Mouse (Mus musculus) erythroid progenitor cell, adult 5-6 weeks (primary cell): ENCODE data around the gene Rab3d. TPM values are rescaled to one million over a fixed set of nuclear protein-coding genes. Genes with fewer than 3 reads are reported as not detected.

ENCODE experiments used
- ATAC-seq: replicated peaks from 2 replicates; pipeline ENCODE4 v1.8.0; 2016; ENCODE audit warnings: moderate number of reproducible peaks, mild to moderate bottlenecking, moderate TSS enrichment, inconsistent platforms; ENCODE audit not compliant: poor library complexity, low FRiP score, severe bottlenecking
- total RNA-seq, 2 experiments: library from RNA; stranded (forward) in 1 of 2; stranded (reverse) in 1 of 2; fragments of 150-400 nt in 1 of 2; fragments of 186-747, 209-891 nt in 1 of 2; gene quantifications; 2 replicates each; pipeline versions ENCODE4 v1.2.3 to v1.2.4; 2015 to 2017; ENCODE audit warnings: low replicate concordance in 2 of 2

The Rab3d gene
- total RNA-seq, 2 experiments from 2014 or later = 3.8 to 11.6 TPM

- ATAC-seq = no peak
Observed at GRCm38 (mm10) chr9:21943046-21943445, 25.1 kb upstream of the Rab3d start.

GRCm38 (mm10) chr9:21938234-21938855 is 20.4 kb upstream of the Rab3d start:
- no peak for ATAC-seq

DNA sequence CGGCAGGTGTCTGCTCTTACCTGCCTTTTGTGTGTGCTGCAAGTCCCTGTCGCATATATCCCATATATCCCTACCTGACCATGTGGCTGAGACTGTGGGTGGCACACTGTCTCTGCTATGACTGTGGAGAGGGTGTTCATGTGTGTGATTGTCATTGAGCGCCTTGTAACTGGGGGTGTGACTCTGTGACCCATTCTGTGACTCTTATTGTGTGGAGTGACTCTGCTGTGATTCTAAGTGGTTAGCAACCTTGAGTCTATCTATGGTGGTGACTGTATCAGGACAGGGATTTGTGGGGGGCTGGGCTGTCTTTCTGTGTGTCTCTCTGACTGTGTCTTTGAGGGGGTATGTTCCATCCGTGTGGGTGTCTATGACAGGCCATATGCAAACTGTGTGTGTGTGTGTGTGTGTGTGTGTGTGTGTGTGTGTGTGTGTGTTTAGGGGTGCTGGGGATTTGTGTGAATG is 19.8 kb upstream of the Rab3d start:
- ATAC-seq = no peak

GRCm38 (mm10) chr9:21936692-21937570 is 18.9 kb upstream of the Rab3d start, which contains the start of gene Plppr2:
Gene Plppr2 (plus strand): TSS chr9:21937033.
- ATAC-seq = peak; percentile 66; the same call in 1 of the 2 replicates

DNA sequence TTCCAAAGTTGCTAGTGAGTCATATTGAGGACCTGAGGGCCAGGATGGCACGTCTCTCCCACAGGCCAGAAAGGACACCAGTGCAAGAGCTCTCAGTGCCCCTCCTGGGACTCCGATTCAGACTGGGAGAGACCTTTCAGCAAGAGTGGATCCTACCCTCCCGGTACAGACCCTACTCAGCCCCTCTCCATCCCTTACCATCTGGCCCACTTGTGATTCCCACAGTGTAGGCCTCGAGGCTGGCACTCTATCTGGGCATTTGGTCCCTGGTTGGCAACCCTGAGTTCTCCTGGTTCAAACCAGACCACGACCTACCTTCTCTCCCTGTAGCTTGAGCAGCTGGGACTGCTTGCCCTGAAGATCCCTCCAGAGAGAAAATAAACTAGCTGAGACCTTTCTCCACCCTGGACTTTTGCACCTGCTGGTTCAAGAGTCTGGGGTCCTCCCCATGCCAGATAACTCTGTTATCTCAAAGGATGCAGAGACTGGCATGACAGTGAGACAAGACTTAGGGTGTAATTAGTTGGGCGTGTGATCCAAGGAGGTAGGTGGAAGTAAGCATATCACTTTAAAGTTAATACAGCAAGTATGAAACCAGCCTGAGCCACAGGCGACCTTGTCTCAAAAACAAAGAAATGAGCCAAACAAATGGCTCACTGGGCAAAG is 17.6 kb upstream of the Rab3d start:
- ATAC-seq = no peak

GRCm38 (mm10) chr9:21934021-21934420 is 16.0 kb upstream of the Rab3d start:
- no peak for ATAC-seq

DNA sequence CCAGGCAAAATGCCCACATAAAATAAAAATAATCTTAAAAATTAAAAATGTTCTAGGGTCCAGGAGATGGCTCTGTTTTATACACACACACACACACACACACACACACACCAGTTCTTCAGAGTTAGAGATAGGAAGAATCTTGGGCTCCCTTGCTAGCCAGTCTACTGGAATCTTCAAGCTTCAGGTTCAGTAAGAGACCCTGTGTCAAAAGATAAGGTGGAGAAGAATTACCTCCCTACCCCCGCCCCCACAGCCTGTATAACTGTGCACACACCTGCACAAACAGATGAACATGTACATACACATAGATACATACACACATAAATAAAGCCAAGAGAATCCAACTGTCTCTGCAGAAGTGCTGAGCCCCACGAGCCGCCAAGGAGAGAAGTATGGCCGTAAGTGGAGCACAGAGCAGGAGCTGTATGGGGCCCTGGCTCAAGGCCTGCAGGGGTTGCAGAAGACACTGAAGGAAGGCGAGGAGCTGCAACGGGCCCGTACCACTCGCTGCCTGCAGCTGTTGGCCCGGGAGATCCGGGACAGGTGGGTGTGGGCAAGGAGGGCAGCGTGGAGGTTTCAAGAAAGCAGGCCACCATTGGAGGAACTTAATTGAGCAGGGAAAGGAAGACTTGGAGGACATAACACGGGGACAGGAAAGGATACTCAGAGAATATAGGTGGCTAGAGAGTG is 14.6 kb upstream of the Rab3d start:
- no peak for ATAC-seq

- no peak for ATAC-seq
Observed at GRCm38 (mm10) chr9:21932006-21932405, 14.0 kb upstream of the Rab3d start.

- no peak for ATAC-seq
Observed at GRCm38 (mm10) chr9:21929208-21929607, 11.2 kb upstream of the Rab3d start.

DNA sequence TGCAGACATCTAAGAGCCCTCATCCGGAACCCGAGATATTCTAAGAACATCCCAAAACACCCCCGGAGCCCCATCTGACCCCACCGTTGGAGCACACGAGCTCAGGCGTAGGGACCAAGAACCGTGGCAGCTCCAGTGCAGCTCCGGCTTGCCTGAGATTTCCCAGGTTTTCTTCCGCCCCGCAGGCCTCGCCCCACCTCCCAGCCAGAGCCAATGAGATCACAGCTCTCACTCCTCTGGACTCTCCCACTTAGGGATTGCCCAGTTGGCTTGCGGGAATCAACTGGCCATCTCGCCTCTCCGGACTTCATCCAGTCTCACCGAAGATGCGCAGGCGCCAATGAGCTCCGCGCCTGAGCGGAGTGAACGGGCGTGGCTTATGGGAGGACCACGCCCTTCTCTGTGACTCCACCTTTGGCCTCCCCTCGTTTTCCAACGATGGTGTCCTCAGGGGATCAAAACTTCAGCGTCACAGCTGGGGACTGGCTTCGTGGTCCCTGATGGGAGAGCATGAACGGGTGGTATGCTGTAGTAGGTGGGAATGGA is 9.3 kb upstream of the Rab3d start, which contains the start of the genes Ccdc159 and Tmem205:
Ccdc159 (plus strand) TSS at position 264 of the 546 bp plus-strand sequence.
Tmem205 (minus strand) TSS at position 349 of the 546 bp plus-strand sequence.
- peak; percentile 65; the same call in 1 of the 2 replicates for ATAC-seq

- no peak for ATAC-seq
Observed at GRCm38 (mm10) chr9:21926784-21927183, 8.8 kb upstream of the Rab3d start.

DNA sequence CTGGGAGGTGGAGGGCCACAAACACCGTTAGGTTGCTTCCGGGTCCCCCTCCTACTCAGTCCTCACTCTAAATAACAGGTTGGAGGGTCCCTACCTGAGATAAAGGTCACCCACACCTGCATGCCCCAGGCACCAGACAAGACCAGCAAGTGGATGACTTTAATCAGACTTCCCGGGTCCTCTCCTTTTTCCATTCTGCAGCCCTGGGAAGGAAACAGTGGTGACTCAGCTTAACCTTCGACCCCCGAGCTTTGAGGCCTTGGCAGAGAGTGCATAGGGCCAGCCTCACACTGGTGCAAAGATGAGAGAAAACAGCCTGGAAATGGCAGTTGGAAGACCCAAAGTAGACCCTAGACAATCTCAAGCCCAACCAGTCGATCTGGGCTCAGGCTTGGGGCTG is 8.2 kb upstream of the Rab3d start:
- ATAC-seq = no peak

DNA sequence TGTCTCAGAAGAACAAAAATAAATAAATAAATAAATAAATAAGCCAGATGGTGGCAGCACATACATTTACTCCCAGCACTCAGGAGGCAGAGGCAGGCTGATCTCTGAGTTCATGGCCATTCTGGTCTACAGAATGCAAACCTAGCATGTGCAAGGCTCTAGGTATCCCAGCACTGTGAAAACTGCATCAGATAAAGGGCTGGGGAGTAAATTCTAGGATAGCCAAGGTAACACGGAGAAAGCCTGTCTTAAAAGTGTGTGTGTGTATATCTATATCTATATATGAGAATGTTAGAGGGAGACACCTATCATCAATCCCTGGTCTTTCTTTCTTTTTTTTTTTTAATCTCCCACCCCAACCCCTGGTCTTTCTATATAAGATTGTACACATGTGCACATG is 7.5 kb upstream of the Rab3d start:
- ATAC-seq = no peak

GRCm38 (mm10) chr9:21925034-21925433 is 7.0 kb upstream of the Rab3d start:
- no peak for ATAC-seq

DNA sequence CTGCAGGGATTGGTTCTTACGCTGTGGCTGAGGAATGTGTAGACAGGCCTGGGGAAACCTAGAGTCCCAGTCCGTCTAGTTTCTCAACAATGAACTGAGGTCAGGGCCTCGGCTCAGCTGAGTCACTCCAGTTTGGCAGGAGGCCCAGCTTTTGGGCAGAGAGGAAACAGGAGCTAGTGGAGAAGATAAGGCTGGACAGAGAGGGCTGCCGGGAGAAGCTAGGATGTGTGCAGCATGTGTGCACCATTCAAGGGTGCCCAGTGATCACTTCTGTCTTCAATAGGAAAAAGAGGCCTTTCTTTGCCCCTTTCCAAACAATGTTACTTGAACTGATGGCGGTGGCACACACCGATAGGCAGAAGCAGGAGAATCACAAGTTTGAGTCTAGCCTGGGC is 6.1 kb upstream of the Rab3d start:
- ATAC-seq = peak; percentile 83

- peak; percentile 33; the same call in 1 of the 2 replicates for ATAC-seq
Observed at GRCm38 (mm10) chr9:21923490-21924098, 5.6 kb upstream of the Rab3d start.

GRCm38 (mm10) chr9:21923036-21923435 is 5.0 kb upstream of the Rab3d start:
- no peak for ATAC-seq

DNA sequence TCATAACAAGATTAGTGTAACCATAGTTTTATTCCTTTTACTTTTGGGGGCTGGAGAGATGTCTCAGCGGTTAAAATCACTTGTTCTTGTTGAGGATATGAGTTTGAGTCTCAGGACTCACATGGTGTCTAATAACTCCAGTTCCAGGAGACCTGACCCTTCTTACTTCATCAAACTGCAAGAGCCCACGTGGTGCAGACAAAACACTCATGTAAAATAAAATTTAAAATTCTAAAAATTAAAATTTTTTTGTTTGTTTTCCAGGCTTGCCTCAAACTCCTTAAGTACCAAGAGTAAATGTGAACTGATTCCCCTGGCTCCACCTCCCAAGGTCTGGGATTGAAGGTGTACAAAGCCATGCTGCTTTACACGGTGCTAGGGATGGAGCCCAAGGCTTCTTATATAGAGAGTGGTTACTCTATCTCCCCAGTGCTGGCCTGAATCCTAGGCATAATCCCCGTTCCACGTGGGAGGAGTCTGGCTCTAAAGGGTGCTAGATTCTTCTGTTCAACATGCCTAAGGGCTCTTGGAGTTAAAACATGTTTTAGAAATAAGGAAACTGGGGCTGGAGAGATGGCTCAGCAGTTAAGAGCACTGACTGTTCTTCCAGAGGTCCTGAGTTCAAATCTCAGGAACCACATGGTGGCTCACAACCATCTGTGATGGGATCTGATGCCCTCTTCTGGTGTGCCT is 846 bp upstream of the Rab3d start:
- ATAC-seq = no peak
